Mouse (Mus musculus) MEL (cell line): ENCODE data around the gene Dnaaf5. TPM values are rescaled to one million over a fixed set of nuclear protein-coding genes. Genes with fewer than 3 reads are reported as not detected.

ENCODE experiments used
- DNase-seq: peaks from one replicate; pipeline ENCODE4 v3.0.0; 2011; ENCODE audit warnings: low read depth, low spot score
- H3K27ac ChIP-seq: 2 replicates; pipeline ENCODE4 v1.5.1; 2012; ENCODE audit warnings: low read depth, mild to moderate bottlenecking, control low read depth, low read length, moderate library complexity; ENCODE audit not compliant: control insufficient read depth
- H3K27me3 ChIP-seq, 2 experiments: fragments of 150-350 bp in 1 of 2; sonication (generic) in 1 of 2; 2 replicates each; pipeline ENCODE4 v1.6.1; 2012; ENCODE audit warnings: low read length in 2 of 2, mild to moderate bottlenecking in 2 of 2, improper control_type of control experiment in 1 of 2, moderate library complexity in 1 of 2; ENCODE audit not compliant: insufficient read depth in 2 of 2, control insufficient read depth in 1 of 2
- H3K36me3 ChIP-seq, 2 experiments: 2 replicates each; pipeline ENCODE4 v1.6.1; 2012 to 2014; ENCODE audit warnings: low read length in 2 of 2, improper control_type of control experiment in 1 of 2, inconsistent platforms in 1 of 2, mild to moderate bottlenecking in 1 of 2; ENCODE audit not compliant: insufficient read depth in 2 of 2, control insufficient read depth in 1 of 2
- H3K4me1 ChIP-seq, 2 experiments: fragments of 150-350 bp in 1 of 2; sonication (generic) in 1 of 2; 2 replicates each; pipeline ENCODE4 v1.6.1; 2012; ENCODE audit warnings: low read length in 2 of 2, improper control_type of control experiment in 1 of 2, mild to moderate bottlenecking in 1 of 2; ENCODE audit not compliant: insufficient read depth in 2 of 2, control insufficient read depth in 1 of 2
- H3K4me3 ChIP-seq, 2 experiments: fragments of 150-350 bp in 1 of 2; sonication (generic) in 1 of 2; 2 replicates each; pipeline ENCODE4 v1.5.1; 2012; ENCODE audit warnings: low read depth in 2 of 2, low read length in 2 of 2, mild to moderate bottlenecking in 2 of 2, moderate library complexity in 2 of 2, control low read depth in 1 of 2, improper control_type of control experiment in 1 of 2; ENCODE audit not compliant: control insufficient read depth in 1 of 2, insufficient read depth in 1 of 2
- H3K79me2 ChIP-seq: 2 replicates; pipeline ENCODE4 v1.6.1; 2012; ENCODE audit warnings: mild to moderate bottlenecking, low read length, moderate library complexity; ENCODE audit not compliant: control insufficient read depth, poor library complexity, insufficient read depth
- H3K9ac ChIP-seq: 2 replicates; pipeline ENCODE4 v1.6.1; 2012; ENCODE audit warnings: low read depth, mild to moderate bottlenecking, control low read depth, low read length, moderate library complexity; ENCODE audit not compliant: control insufficient read depth, poor library complexity, severe bottlenecking
- H3K9me3 ChIP-seq: fragments of 150-350 bp; sonication (generic); replicated peaks from 2 replicates; pipeline ENCODE4 v1.6.1; 2012; ENCODE audit warnings: mild to moderate bottlenecking, low read length, improper control_type of control experiment, moderate library complexity; ENCODE audit not compliant: insufficient read depth
- CHD1 ChIP-seq: IDR thresholded peaks from 2 replicates; pipeline ENCODE4 v1.6.1; 2012; ENCODE audit warnings: low read depth, mild to moderate bottlenecking, inconsistent platforms, low read length, improper control_type of control experiment
- CHD2 ChIP-seq: IDR thresholded peaks from 2 replicates; pipeline ENCODE4 v1.6.1; 2011; ENCODE audit warnings: low read length, improper control_type of control experiment
- ELF1 ChIP-seq: IDR thresholded peaks from 2 replicates; pipeline ENCODE4 v1.6.1; 2014; ENCODE audit warnings: low read depth, mild to moderate bottlenecking, inconsistent platforms, low read length, improper control_type of control experiment, moderate library complexity
- EP300 ChIP-seq, 2 experiments: IDR thresholded peaks; 2 replicates each; pipeline ENCODE4 v1.6.1; 2011; ENCODE audit warnings: improper control_type of control experiment in 2 of 2, low read length in 2 of 2, low read depth in 1 of 2, mild to moderate bottlenecking in 1 of 2
- GABPA ChIP-seq: IDR thresholded peaks from 2 replicates; pipeline ENCODE4 v1.6.1; 2012; ENCODE audit warnings: low read depth, mild to moderate bottlenecking, inconsistent platforms, low read length, improper control_type of control experiment, moderate library complexity
- GATA1 ChIP-seq: IDR thresholded peaks from 2 replicates; pipeline ENCODE4 v1.6.1; 2011; ENCODE audit warnings: low read depth, low read length, improper control_type of control experiment
- JUND ChIP-seq: IDR thresholded peaks from 2 replicates; pipeline ENCODE4 v1.6.1; 2011; ENCODE audit warnings: low read depth, mild to moderate bottlenecking, improper control_type of control experiment, low read length
- MAFK ChIP-seq: IDR thresholded peaks from 2 replicates; pipeline ENCODE4 v1.6.1; 2011; ENCODE audit warnings: low read depth, mild to moderate bottlenecking, low read length, improper control_type of control experiment, borderline replicate concordance
- MAX ChIP-seq: IDR thresholded peaks from 2 replicates; pipeline ENCODE4 v1.6.1; 2011; ENCODE audit warnings: low read length, improper control_type of control experiment
- MAZ ChIP-seq: IDR thresholded peaks from 2 replicates; pipeline ENCODE4 v1.6.1; 2012; ENCODE audit warnings: low read depth, mild to moderate bottlenecking, inconsistent platforms, low read length, improper control_type of control experiment
- MEF2A ChIP-seq: IDR thresholded peaks from 2 replicates; pipeline ENCODE4 v1.6.1; 2014; ENCODE audit warnings: low read depth, mild to moderate bottlenecking, inconsistent platforms, low read length, improper control_type of control experiment; ENCODE audit not compliant: poor library complexity, insufficient replicate concordance, severe bottlenecking; ENCODE audit errors: extremely low read depth
- MXI1 ChIP-seq: IDR thresholded peaks from 2 replicates; pipeline ENCODE4 v1.6.1; 2011; ENCODE audit warnings: mild to moderate bottlenecking, low read depth, low read length, improper control_type of control experiment
- MYB ChIP-seq: IDR thresholded peaks from 2 replicates; pipeline ENCODE4 v1.6.1; 2011; ENCODE audit warnings: mild to moderate bottlenecking, low read depth, low read length, improper control_type of control experiment
- MYC ChIP-seq: IDR thresholded peaks from 2 replicates; pipeline ENCODE4 v1.6.1; 2011; ENCODE audit warnings: low read depth, mild to moderate bottlenecking, low read length, improper control_type of control experiment, moderate library complexity
- NELFE ChIP-seq: IDR thresholded peaks from 2 replicates; pipeline ENCODE4 v1.6.1; 2011; ENCODE audit warnings: low read depth, low read length, improper control_type of control experiment
- POLR2A ChIP-seq, 2 experiments: IDR thresholded peaks; 2 replicates each; pipeline ENCODE4 v1.6.1; 2011 to 2012; ENCODE audit warnings: low read length in 2 of 2, mild to moderate bottlenecking in 2 of 2, control low read depth in 1 of 2, improper control_type of control experiment in 1 of 2, low read depth in 1 of 2, moderate library complexity in 1 of 2; ENCODE audit not compliant: control insufficient read depth in 1 of 2, insufficient read depth in 1 of 2, poor library complexity in 1 of 2
- POLR2AphosphoS2 ChIP-seq: IDR thresholded peaks from 2 replicates; pipeline ENCODE4 v1.6.1; 2011; ENCODE audit warnings: low read length, improper control_type of control experiment
- RCOR1 ChIP-seq: IDR thresholded peaks from 2 replicates; pipeline ENCODE4 v1.6.1; 2012; ENCODE audit warnings: low read depth, mild to moderate bottlenecking, inconsistent platforms, low read length, improper control_type of control experiment
- SMC3 ChIP-seq: IDR thresholded peaks from 2 replicates; pipeline ENCODE4 v1.6.1; 2011; ENCODE audit warnings: low read depth, low read length, improper control_type of control experiment
- TBP ChIP-seq: IDR thresholded peaks from 2 replicates; pipeline ENCODE4 v1.8.0; 2011; ENCODE audit warnings: low read depth, low read length, improper control_type of control experiment
- TCF12 ChIP-seq: IDR thresholded peaks from 2 replicates; pipeline ENCODE4 v1.6.1; 2014; ENCODE audit warnings: low read depth, mild to moderate bottlenecking, inconsistent platforms, low read length, improper control_type of control experiment, moderate library complexity
- USF1 ChIP-seq: IDR thresholded peaks from 2 replicates; pipeline ENCODE4 v1.6.1; 2014; ENCODE audit warnings: low read depth, mild to moderate bottlenecking, inconsistent platforms, low read length, improper control_type of control experiment, moderate library complexity
- USF2 ChIP-seq, 2 experiments: IDR thresholded peaks; 2 replicates each; pipeline ENCODE4 v1.6.1; 2011 to 2012; ENCODE audit warnings: improper control_type of control experiment in 2 of 2, low read length in 2 of 2, borderline replicate concordance in 1 of 2, inconsistent platforms in 1 of 2, low read depth in 1 of 2, mild to moderate bottlenecking in 1 of 2; ENCODE audit not compliant: insufficient read depth in 1 of 2
- ZC3H11A ChIP-seq: IDR thresholded peaks from 2 replicates; pipeline ENCODE4 v1.6.1; 2012; ENCODE audit warnings: low read depth, mild to moderate bottlenecking, inconsistent platforms, low read length, improper control_type of control experiment
- ZKSCAN1 ChIP-seq: IDR thresholded peaks from 2 replicates; pipeline ENCODE4 v1.6.1; 2012; ENCODE audit warnings: low read depth, mild to moderate bottlenecking, inconsistent platforms, low read length, improper control_type of control experiment, moderate library complexity
- ZMIZ1 ChIP-seq: IDR thresholded peaks from 2 replicates; pipeline ENCODE4 v1.6.1; 2012; ENCODE audit warnings: low read depth, mild to moderate bottlenecking, inconsistent platforms, low read length, improper control_type of control experiment, moderate library complexity
- ZNF384 ChIP-seq: IDR thresholded peaks from 2 replicates; pipeline ENCODE4 v1.6.1; 2012; ENCODE audit warnings: low read depth, mild to moderate bottlenecking, inconsistent platforms, low read length, improper control_type of control experiment
- polyA plus RNA-seq, 2 experiments: library from polyadenylated mRNA; stranded (reverse) in 1 of 2; unstranded in 1 of 2; fragments of >175 nt in 1 of 2; fragments of >200 nt in 1 of 2; gene quantifications; 2 replicates each; pipeline versions ENCODE4 v1.2.1 to v1.2.4; 2012; ENCODE audit warnings: low replicate concordance in 2 of 2, low read depth in 1 of 2; ENCODE audit not compliant: insufficient read length in 2 of 2, insufficient read depth in 1 of 2, missing spikeins in 1 of 2
- total RNA-seq: library from RNA; depleted of rRNA; stranded (reverse); fragments of 300-350 nt; gene quantifications from 2 replicates; pipeline ENCODE4 v1.2.3, GENCODE M21; 2012

Dnaaf5 gene
- total and polyA plus RNA-seq, 3 experiments = 20.1 to 35.4 TPM; not detected in 1

- H3K9me3 ChIP-seq = no peaks in the 10 kb centered on the region
Observed at GRCm38 (mm10) chr5:139229716-139230115, 79.7 kb downstream of the Dnaaf5 start.

GRCm38 (mm10) chr5:139232083-139232482 is 82.1 kb downstream of the Dnaaf5 start:
- Histone ChIP-seq H3K4me3 (no peak overlapping the region), H3K9me3 (no peaks in the 10 kb centered on the region), H3K27me3 (no peaks in the 10 kb centered on the region), H3K9ac (no peak overlapping the region), H3K27ac (no peak overlapping the region), H3K79me2 (no peaks in the 10 kb centered on the region), H3K4me1 (no peaks in the 10 kb centered on the region), H3K36me3 (peaks cover 2 to 13% of the 10 kb centered on the region in 2 experiments; a peak in 3 of 4 replicates)
- no peak for TF ChIP-seq POLR2AphosphoS2
- TF ChIP-seq ZMIZ1 = no peak
- peak in 1 of 2 experiments; percentile 35; a peak in 1 of 4 replicates for TF ChIP-seq EP300 (IDR thresholded peaks at IDR 0.05; ENCODE audit: low read depth in 1 of 2, low read length in 2 of 2)
- no peak for TF ChIP-seq ZNF384
- TF ChIP-seq MAZ = no peak
- no peak for TF ChIP-seq MAFK
- 0 out of 2 replicates have a peak, but pooled peaks have one; percentile 28 for TF ChIP-seq TCF12
- no peak for TF ChIP-seq CHD2
- TF ChIP-seq MXI1 = peak; percentile 36; the same call in 1 of the 2 replicates
- no peak for TF ChIP-seq MEF2A
- 0 out of 2 replicates have a peak, but pooled peaks have one; percentile 8 for TF ChIP-seq GATA1
- TF ChIP-seq MYB = no peak
- no peak for TF ChIP-seq TBP
- no peak for TF ChIP-seq NELFE
- TF ChIP-seq SMC3 = no peak
- DNase-seq = no peak

More at GRCm38 (mm10) chr5:139229716-139230115, 79.7 kb downstream of the Dnaaf5 start:
- no peak overlapping the region for H3K27ac ChIP-seq
- H3K27me3 ChIP-seq = no peaks in the 10 kb centered on the region
- H3K79me2 ChIP-seq = no peaks in the 10 kb centered on the region
- no peak overlapping the region for H3K4me3 ChIP-seq
- TF ChIP-seq ELF1 = no peak
- TF ChIP-seq, all 39 proteins: peak for 0
- Histone ChIP-seq H3K4me1 (no peaks in the 10 kb centered on the region), H3K9ac (no peak overlapping the region), H3K36me3 (peaks cover 2 to 17% of the 10 kb centered on the region in 2 experiments; a peak in 3 of 4 replicates)
- no peak for DNase-seq

- H3K36me3 ChIP-seq = peaks cover 2 to 27% of the 10 kb centered on the region in 2 experiments; a peak in 3 of 4 replicates
- DNase-seq = no peak
- no peak overlapping the region for H3K4me3 ChIP-seq
- no peaks in the 10 kb centered on the region for H3K4me1 ChIP-seq
- H3K79me2 ChIP-seq = no peaks in the 10 kb centered on the region
- no peak overlapping the region for H3K27ac ChIP-seq
- H3K9me3 ChIP-seq = no peaks in the 10 kb centered on the region
- no peak overlapping the region for H3K9ac ChIP-seq
- H3K27me3 ChIP-seq = no peaks in the 10 kb centered on the region
- TF ChIP-seq JUND (no peak), MXI1 (no peak), GATA1 (no peak), RCOR1 (no peak), ELF1 (no peak), MYC (no peak), POLR2A (IDR thresholded peaks at IDR 0.05; ENCODE audit: control insufficient read depth in 1 of 2, insufficient read depth in 1 of 2, low read depth in 1 of 2, low read length in 2 of 2, poor library complexity in 1 of 2) (no peak), ZC3H11A (no peak), MAX (no peak), GABPA (no peak), ZKSCAN1 (no peak), CHD2 (no peak), POLR2AphosphoS2 (no peak), CHD1 (no peak), USF1 (no peak), USF2 (IDR thresholded peaks at IDR 0.05; ENCODE audit: borderline replicate concordance in 1 of 2, insufficient read depth in 1 of 2, low read depth in 1 of 2, low read length in 2 of 2) (no peak), EP300 (IDR thresholded peaks at IDR 0.05; ENCODE audit: low read depth in 1 of 2, low read length in 2 of 2) (no peak)
Observed at GRCm38 (mm10) chr5:139234423-139234822, 84.4 kb downstream of the Dnaaf5 start.
